Mouse (Mus musculus) stomach, postnatal 0 days (tissue): Measurements from ENCODE around the gene 4933424G06Rik.

Source experiments
- CTCF ChIP-seq: IDR thresholded peaks from 2 replicates; pipeline ENCODE4 v1.5.1; 2016; ENCODE audit warnings: antibody characterized with exemption, low read depth, mild to moderate bottlenecking, moderate library complexity
- EP300 ChIP-seq: optimal IDR thresholded peaks from 2 replicates; pipeline ENCODE3; 2016; ENCODE audit warnings: antibody characterized with exemption

- TF ChIP-seq EP300 (no peak), CTCF (no peak)
Measured at GRCm38 (mm10) chr1:36739231-36739630, 29.3 kb downstream of the 4933424G06Rik start.
